Mouse (Mus musculus) megakaryocyte, embryonic 14.5 days (primary cell): ENCODE results near the gene Etfrf1. TPM values are rescaled to one million over a fixed set of nuclear protein-coding genes. Genes with fewer than 3 reads are reported as not detected.

ENCODE experiments used
- H3K27me3 ChIP-seq: replicated peaks from 2 replicates; pipeline ENCODE3; 2012; ENCODE audit warnings: inconsistent platforms
- H3K36me3 ChIP-seq: replicated peaks from 2 replicates; pipeline ENCODE3; 2012; ENCODE audit warnings: low read length, inconsistent platforms, mixed read lengths
- H3K4me1 ChIP-seq: 2 replicates; pipeline ENCODE4 v1.6.1; 2012; ENCODE audit warnings: inconsistent platforms
- H3K4me3 ChIP-seq: replicated peaks from 2 replicates; pipeline ENCODE3; 2012; ENCODE audit warnings: moderate library complexity, mild to moderate bottlenecking, inconsistent platforms
- H3K9me3 ChIP-seq: 2 replicates; pipeline ENCODE4 v1.6.1; 2012; ENCODE audit warnings: inconsistent platforms
- FLI1 ChIP-seq: IDR thresholded peaks from 2 replicates; pipeline ENCODE4 v1.6.1; 2012; ENCODE audit warnings: low read length, inconsistent platforms, mixed read lengths
- GATA1 ChIP-seq: IDR thresholded peaks from 3 replicates; pipeline ENCODE4 v1.6.1; 2012; ENCODE audit warnings: mixed read lengths, low read length, inconsistent platforms, borderline replicate concordance
- polyA plus RNA-seq: library from polyadenylated mRNA; stranded (reverse); fragments of >175 nt; gene quantifications from 2 replicates; pipeline ENCODE4 v1.2.3, GENCODE M21; 2012; ENCODE audit warnings: low replicate concordance; ENCODE audit not compliant: insufficient read depth

Gene Etfrf1
- polyA plus RNA-seq, 1 experiment = not detected

GRCm38 (mm10) chr6:145193038-145193437, 17.9 kb upstream of the Etfrf1 start:
- peaks cover 6% of the 10 kb centered on the region for H3K4me1 ChIP-seq
- no peaks in the 10 kb centered on the region for H3K36me3 ChIP-seq
- H3K27me3 ChIP-seq = peaks cover 13% of the 10 kb centered on the region
- TF ChIP-seq FLI1 (no peak), GATA1 (no peak)
- peaks cover 3% of the 10 kb centered on the region; the same call in 1 of the 2 replicates for H3K9me3 ChIP-seq
- H3K4me3 ChIP-seq = no peak overlapping the region

- H3K4me3 ChIP-seq = no peak overlapping the region
- TF ChIP-seq GATA1 (no peak), FLI1 (no peak)
These were observed 17.5 kb upstream of the Etfrf1 start for GRCm38 (mm10) chr6:145193446-145193845.

GRCm38 (mm10) chr6:145197949-145198686, 12.8 kb upstream of the Etfrf1 start:
- H3K4me1 ChIP-seq = no peaks in the 10 kb centered on the region
- no peak for TF ChIP-seq FLI1
- no peak for TF ChIP-seq GATA1

More at GRCm38 (mm10) chr6:145193446-145193845, 17.5 kb upstream of the Etfrf1 start:
- Histone ChIP-seq H3K9me3 (peaks cover 3% of the 10 kb centered on the region; the same call in 1 of the 2 replicates), H3K4me1 (peaks cover 2% of the 10 kb centered on the region), H3K36me3 (no peaks in the 10 kb centered on the region), H3K27me3 (peaks cover 10% of the 10 kb centered on the region)

GRCm38 (mm10) chr6:145202432-145203125, 8.4 kb upstream of the Etfrf1 start:
- H3K27me3 ChIP-seq = no peaks in the 10 kb centered on the region
- TF ChIP-seq FLI1 (no peak), GATA1 (no peak)
- H3K4me1 ChIP-seq = no peaks in the 10 kb centered on the region
- no peak overlapping the region for H3K4me3 ChIP-seq
- H3K36me3 ChIP-seq = no peaks in the 10 kb centered on the region
- peaks cover 9% of the 10 kb centered on the region; the same call in 1 of the 2 replicates for H3K9me3 ChIP-seq

More at GRCm38 (mm10) chr6:145197949-145198686, 12.8 kb upstream of the Etfrf1 start:
- Histone ChIP-seq H3K4me3 (no peak overlapping the region), H3K36me3 (no peaks in the 10 kb centered on the region), H3K9me3 (peaks cover 9% of the 10 kb centered on the region; the same call in 1 of the 2 replicates), H3K27me3 (no peaks in the 10 kb centered on the region)

- Histone ChIP-seq H3K36me3 (no peaks in the 10 kb centered on the region), H3K27me3 (no peaks in the 10 kb centered on the region), H3K9me3 (no peaks in the 10 kb centered on the region), H3K4me3 (no peak overlapping the region), H3K4me1 (no peaks in the 10 kb centered on the region)
- TF ChIP-seq GATA1 (no peak), FLI1 (no peak)
These were observed 6.5 kb upstream of the Etfrf1 start for GRCm38 (mm10) chr6:145204440-145204839.

GRCm38 (mm10) chr6:145205142-145205541, 5.8 kb upstream of the Etfrf1 start:
- TF ChIP-seq FLI1 (no peak), GATA1 (no peak)
- peaks cover 4% of the 10 kb centered on the region for H3K4me1 ChIP-seq
- no peak overlapping the region for H3K4me3 ChIP-seq
- no peaks in the 10 kb centered on the region for H3K36me3 ChIP-seq
- no peaks in the 10 kb centered on the region for H3K9me3 ChIP-seq
- H3K27me3 ChIP-seq = no peaks in the 10 kb centered on the region

GRCm38 (mm10) chr6:145210056-145210680, 766 bp upstream of the Etfrf1 start:
- no peak for TF ChIP-seq GATA1
- no peak for TF ChIP-seq FLI1
- no peaks in the 10 kb centered on the region for H3K9me3 ChIP-seq
- H3K36me3 ChIP-seq = peaks cover 27% of the 10 kb centered on the region
- peaks cover 40% of the 10 kb centered on the region for H3K4me1 ChIP-seq
- H3K27me3 ChIP-seq = no peaks in the 10 kb centered on the region
- H3K4me3 ChIP-seq = peak overlapping the region; percentile 95

- peaks cover 42% of the 10 kb centered on the region for H3K36me3 ChIP-seq
- peak overlapping the region; percentile 95 for H3K4me3 ChIP-seq
- TF ChIP-seq GATA1 (no peak), FLI1 (no peak)
These were observed 707 bp downstream of the Etfrf1 start for GRCm38 (mm10) chr6:145211376-145212305.

GRCm38 (mm10) chr6:145213916-145214315, 3.0 kb downstream of the Etfrf1 start:
- Histone ChIP-seq H3K9me3 (no peaks in the 10 kb centered on the region), H3K27me3 (no peaks in the 10 kb centered on the region), H3K4me3 (no peak overlapping the region), H3K4me1 (peaks cover 40% of the 10 kb centered on the region), H3K36me3 (peaks cover 65% of the 10 kb centered on the region)
- TF ChIP-seq FLI1 = no peak
- no peak for TF ChIP-seq GATA1

More at GRCm38 (mm10) chr6:145211376-145212305, 707 bp downstream of the Etfrf1 start:
- H3K9me3 ChIP-seq = no peaks in the 10 kb centered on the region
- H3K27me3 ChIP-seq = no peaks in the 10 kb centered on the region
- H3K4me1 ChIP-seq = peaks cover 40% of the 10 kb centered on the region
